Mouse (Mus musculus): ENCODE data around the gene Cmss1. TPM values are rescaled to one million over a fixed set of nuclear protein-coding genes. Genes with fewer than 3 reads are reported as not detected.

Gene Cmss1
- polyA plus RNA-seq, 1 experiment from 2014 or later, result 58.1 TPM

GRCm38 (mm10) chr16:57339765-57340612, 266.7 kb downstream of the Cmss1 start:
- Histone ChIP-seq H3K4me2 (no peak overlapping the region), H3K4me3 (replicated peaks) (no peak overlapping the region), H3K27me3 (no peaks in the 10 kb centered on the region), H3K4me1 (replicated peaks) (peaks cover 51% of the 10 kb centered on the region), H3K9ac (replicated peaks) (no peak overlapping the region), H3K27ac (peak overlapping the region; percentile 43), H3K9me3 (no peaks in the 10 kb centered on the region), H3K36me3 (no peaks in the 10 kb centered on the region)
- 77% methylated on average over 8 of the region's 8 CpGs for WGBS
- ATAC-seq (ENCODE audit: insufficient number of reproducible peaks, insufficient read depth, low FRiP score, low TSS enrichment, low read depth), result no peak

GRCm38 (mm10) chr16:57336770-57337423, 269.8 kb downstream of the Cmss1 start:
- no peak for ATAC-seq (ENCODE audit: insufficient number of reproducible peaks, insufficient read depth, low FRiP score, low TSS enrichment, low read depth)
- 55% methylated on average over 11 of the region's 11 CpGs for WGBS
- Histone ChIP-seq H3K4me1 (replicated peaks) (peaks cover 51% of the 10 kb centered on the region), H3K27ac (no peak overlapping the region), H3K9me3 (no peaks in the 10 kb centered on the region), H3K36me3 (no peaks in the 10 kb centered on the region), H3K4me3 (replicated peaks) (no peak overlapping the region), H3K4me2 (no peak overlapping the region), H3K27me3 (no peaks in the 10 kb centered on the region), H3K9ac (replicated peaks) (no peak overlapping the region)

- H3K27ac ChIP-seq, result no peak overlapping the region
- no peak overlapping the region for H3K9ac ChIP-seq (replicated peaks)
- H3K36me3 ChIP-seq, result no peaks in the 10 kb centered on the region
- ATAC-seq (ENCODE audit: insufficient number of reproducible peaks, insufficient read depth, low FRiP score, low TSS enrichment, low read depth), result no peak
- H3K4me2 ChIP-seq, result no peak overlapping the region
- no peaks in the 10 kb centered on the region for H3K27me3 ChIP-seq
- H3K4me1 ChIP-seq (replicated peaks), result peaks cover 25% of the 10 kb centered on the region
- WGBS, result 71% methylated on average over 7 of the region's 7 CpGs
- no peaks in the 10 kb centered on the region for H3K9me3 ChIP-seq
- H3K4me3 ChIP-seq (replicated peaks), result no peak overlapping the region
Observed at GRCm38 (mm10) chr16:57332301-57332700, 274.4 kb downstream of the Cmss1 start.

GRCm38 (mm10) chr16:57330111-57330510, 276.6 kb downstream of the Cmss1 start:
- no peaks in the 10 kb centered on the region for H3K27me3 ChIP-seq
- no peak overlapping the region for H3K27ac ChIP-seq
- 79% methylated on average over 2 of the region's 2 CpGs for WGBS
- no peak overlapping the region for H3K9ac ChIP-seq (replicated peaks)
- no peak overlapping the region for H3K4me2 ChIP-seq
- peaks cover 15% of the 10 kb centered on the region for H3K4me1 ChIP-seq (replicated peaks)
- no peak overlapping the region for H3K4me3 ChIP-seq (replicated peaks)
- H3K36me3 ChIP-seq, result no peaks in the 10 kb centered on the region
- no peaks in the 10 kb centered on the region for H3K9me3 ChIP-seq
- no peak for ATAC-seq (ENCODE audit: insufficient number of reproducible peaks, insufficient read depth, low FRiP score, low TSS enrichment, low read depth)

GRCm38 (mm10) chr16:57329028-57329427, 277.6 kb downstream of the Cmss1 start:
- Histone ChIP-seq H3K4me1 (replicated peaks) (peaks cover 15% of the 10 kb centered on the region), H3K9me3 (no peaks in the 10 kb centered on the region), H3K4me2 (no peak overlapping the region), H3K27me3 (no peaks in the 10 kb centered on the region), H3K36me3 (no peaks in the 10 kb centered on the region), H3K27ac (0 out of 2 replicates have a peak overlapping the region, but pooled peaks have one; percentile 51), H3K9ac (replicated peaks) (no peak overlapping the region), H3K4me3 (replicated peaks) (no peak overlapping the region)
- no peak for ATAC-seq (ENCODE audit: insufficient number of reproducible peaks, insufficient read depth, low FRiP score, low TSS enrichment, low read depth)
- WGBS, result 63% methylated on average over 8 of the region's 8 CpGs

GRCm38 (mm10) chr16:57326996-57327395, 279.7 kb downstream of the Cmss1 start:
- Histone ChIP-seq H3K9me3 (no peaks in the 10 kb centered on the region), H3K4me3 (replicated peaks) (no peak overlapping the region), H3K27ac (no peak overlapping the region), H3K4me2 (no peak overlapping the region), H3K4me1 (replicated peaks) (peaks cover 15% of the 10 kb centered on the region), H3K27me3 (no peaks in the 10 kb centered on the region), H3K36me3 (no peaks in the 10 kb centered on the region), H3K9ac (replicated peaks) (no peak overlapping the region)
- ATAC-seq (ENCODE audit: insufficient number of reproducible peaks, insufficient read depth, low FRiP score, low TSS enrichment, low read depth), result no peak
- 56% methylated on average over 7 of the region's 7 CpGs for WGBS

GRCm38 (mm10) chr16:57319284-57320124, 287.2 kb downstream of the Cmss1 start:
- no peak overlapping the region for H3K9ac ChIP-seq (replicated peaks)
- no peaks in the 10 kb centered on the region for H3K27me3 ChIP-seq
- no peaks in the 10 kb centered on the region for H3K36me3 ChIP-seq
- peaks cover 13% of the 10 kb centered on the region; the same call in 1 of the 2 replicates for H3K4me1 ChIP-seq (replicated peaks)
- no peak overlapping the region for H3K27ac ChIP-seq
- no peak overlapping the region for H3K4me2 ChIP-seq
- H3K4me3 ChIP-seq (replicated peaks), result no peak overlapping the region
- ATAC-seq (ENCODE audit: insufficient number of reproducible peaks, insufficient read depth, low FRiP score, low TSS enrichment, low read depth), result no peak
- H3K9me3 ChIP-seq, result peaks cover 14% of the 10 kb centered on the region
- WGBS, result 57% methylated on average over 7 of the region's 7 CpGs

- H3K27ac ChIP-seq, result no peak overlapping the region
Observed at GRCm38 (mm10) chr16:57318637-57319125, 288.0 kb downstream of the Cmss1 start.

GRCm38 (mm10) chr16:57317882-57318636, 288.6 kb downstream of the Cmss1 start:
- 51% methylated on average over 13 of the region's 13 CpGs for WGBS
- no peak overlapping the region for H3K27ac ChIP-seq
- no peak for ATAC-seq (ENCODE audit: insufficient number of reproducible peaks, insufficient read depth, low FRiP score, low TSS enrichment, low read depth)

More at GRCm38 (mm10) chr16:57318637-57319125, 288.0 kb downstream of the Cmss1 start:
- Histone ChIP-seq H3K27me3 (no peaks in the 10 kb centered on the region), H3K9ac (replicated peaks) (no peak overlapping the region), H3K36me3 (no peaks in the 10 kb centered on the region), H3K4me3 (replicated peaks) (no peak overlapping the region), H3K4me2 (no peak overlapping the region), H3K4me1 (replicated peaks) (peaks cover 13% of the 10 kb centered on the region; the same call in 1 of the 2 replicates), H3K9me3 (peaks cover 14% of the 10 kb centered on the region)
- WGBS, result 75% methylated on average over 8 of the region's 8 CpGs
- no peak for ATAC-seq (ENCODE audit: insufficient number of reproducible peaks, insufficient read depth, low FRiP score, low TSS enrichment, low read depth)

GRCm38 (mm10) chr16:57317127-57317526, 289.5 kb downstream of the Cmss1 start:
- H3K9me3 ChIP-seq, result peaks cover 14% of the 10 kb centered on the region
- H3K27ac ChIP-seq, result no peak overlapping the region
- no peaks in the 10 kb centered on the region for H3K36me3 ChIP-seq
- no peak overlapping the region for H3K9ac ChIP-seq (replicated peaks)
- no peaks in the 10 kb centered on the region for H3K27me3 ChIP-seq
- WGBS, result 68% methylated on average over 4 of the region's 4 CpGs
- H3K4me1 ChIP-seq (replicated peaks), result peaks cover 13% of the 10 kb centered on the region; the same call in 1 of the 2 replicates
- ATAC-seq (ENCODE audit: insufficient number of reproducible peaks, insufficient read depth, low FRiP score, low TSS enrichment, low read depth), result no peak
- H3K4me3 ChIP-seq (replicated peaks), result no peak overlapping the region
- no peak overlapping the region for H3K4me2 ChIP-seq

More at GRCm38 (mm10) chr16:57317882-57318636, 288.6 kb downstream of the Cmss1 start:
- no peak overlapping the region for H3K9ac ChIP-seq (replicated peaks)
- H3K4me3 ChIP-seq (replicated peaks), result no peak overlapping the region
- no peaks in the 10 kb centered on the region for H3K27me3 ChIP-seq
- no peak overlapping the region for H3K4me2 ChIP-seq
- H3K4me1 ChIP-seq (replicated peaks), result peaks cover 13% of the 10 kb centered on the region; the same call in 1 of the 2 replicates
- peaks cover 14% of the 10 kb centered on the region for H3K9me3 ChIP-seq
- no peaks in the 10 kb centered on the region for H3K36me3 ChIP-seq
